Mouse (Mus musculus): ENCODE results near the gene Galnt15.

GRCm38 (mm10) chr14:32005673-32006261 is 23.0 kb upstream of the Galnt15 start:
- no peak for TF ChIP-seq MAFK (IDR thresholded peaks at IDR 0.05; ENCODE audit: insufficient read depth, low read depth, low read length)
- TF ChIP-seq HCFC1 (IDR thresholded peaks at IDR 0.05; ENCODE audit: borderline replicate concordance, insufficient read depth, low read length): no peak
- no peak for TF ChIP-seq ZC3H11A (IDR thresholded peaks at IDR 0.05; ENCODE audit: borderline replicate concordance, low read depth, low read length)
- no peak for TF ChIP-seq ZNF384 (IDR thresholded peaks at IDR 0.05; ENCODE audit: low read depth, low read length)

Data from ES-E14 (cell line).